Mouse (Mus musculus): ENCODE data around the gene Ankrd13d.
"Not testable (repeated sequence)": the region's sequence is repeated elsewhere in the genome, so short reads cannot be mapped to it uniquely, and the experiment has no call there.

Gene Ankrd13d

DNA sequence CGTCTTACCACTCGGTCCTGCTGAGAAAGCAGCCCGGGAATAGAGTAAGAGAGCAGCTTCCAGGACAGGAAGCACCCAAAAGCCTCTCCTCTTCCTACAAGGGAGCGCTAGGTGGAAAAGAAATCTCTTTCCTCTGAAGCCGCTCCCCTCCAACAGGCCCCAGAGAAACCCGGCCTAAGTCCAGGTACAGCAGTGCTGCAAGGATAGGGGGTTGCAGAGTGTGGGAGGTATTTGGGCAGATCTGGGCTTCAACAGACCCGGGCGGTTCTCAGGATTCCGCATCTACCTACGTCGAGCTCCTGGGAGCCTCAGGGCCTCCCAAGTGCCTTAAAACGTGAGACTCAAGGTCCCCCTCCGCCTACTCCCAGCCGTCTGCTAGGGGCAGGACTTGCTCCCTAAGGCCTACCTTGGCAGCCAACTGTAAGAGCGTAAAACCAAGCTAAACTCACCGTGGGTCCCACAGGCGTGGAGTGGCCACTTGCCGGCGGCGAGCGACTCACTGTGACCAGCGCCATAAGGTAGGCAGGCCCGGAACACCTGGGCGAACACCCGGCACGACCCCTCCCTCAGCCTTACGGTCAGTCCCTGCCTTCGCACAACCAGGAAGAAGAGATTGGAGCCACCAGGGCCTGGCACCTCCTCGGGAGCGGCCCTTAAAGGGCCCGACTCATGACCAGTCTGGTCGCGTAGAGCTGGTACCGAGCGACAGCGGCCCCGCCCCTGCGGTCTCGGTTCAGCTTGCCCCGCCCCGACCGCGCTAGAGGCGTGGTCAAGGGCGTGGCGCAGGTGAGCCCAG lies 14.2 kb downstream of the Ankrd13d start, which contains the start of gene Ssh3:
Ssh3 (minus strand) TSS at position 615 of the 796 bp plus-strand sequence.
- in situ Hi-C loops (cut with MboI; ENCODE audit: unreplicated experiment in 2 of 2) = loop anchor here in 1 of 2 experiments (5.0 to 10.0 kb wide), 2 partner anchors 44 to 146 kb away; no protein-coding TSS in a partner anchor

- in situ Hi-C loops (cut with MboI; ENCODE audit: unreplicated experiment in 2 of 2) = loop anchor here in 1 of 2 experiments (5.0 to 10.0 kb wide), 2 partner anchors 46 to 149 kb away; no protein-coding TSS in a partner anchor
These were observed 17.0 kb downstream of the Ankrd13d start for GRCm38 (mm10) chr19:4265956-4266355.

GRCm38 (mm10) chr19:4264171-4264780 lies 18.7 kb downstream of the Ankrd13d start:
- in situ Hi-C loops (cut with MboI; ENCODE audit: unreplicated experiment in 2 of 2) = loop anchor here in 1 of 2 experiments (10.0 kb wide), 1 partner anchor 151 kb away; no protein-coding TSS in a partner anchor

DNA sequence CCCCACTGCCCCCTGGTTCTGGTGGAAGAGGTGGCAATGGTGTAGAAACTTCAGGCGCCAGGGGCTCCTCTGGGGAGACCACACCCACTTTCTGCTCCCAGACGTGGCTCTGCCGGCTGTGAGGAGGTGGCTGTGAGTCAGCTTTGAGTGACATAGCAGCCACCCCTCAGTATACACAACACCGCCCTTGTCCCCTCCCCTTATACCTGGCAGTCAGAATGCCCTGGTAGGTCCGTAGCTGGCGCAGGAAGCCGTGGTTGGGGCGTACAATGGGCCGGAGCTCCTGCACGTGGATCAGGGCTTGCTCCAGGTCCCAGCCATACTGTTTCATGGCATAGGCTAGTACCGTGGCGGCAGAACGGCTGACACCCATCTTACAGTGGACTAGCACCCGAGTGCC lies 19.2 kb downstream of the Ankrd13d start:
- in situ Hi-C loops (cut with MboI; ENCODE audit: unreplicated experiment in 2 of 2) = loop anchor here in 1 of 2 experiments (10.0 kb wide), 1 partner anchor 151 kb away; no protein-coding TSS in a partner anchor

DNA sequence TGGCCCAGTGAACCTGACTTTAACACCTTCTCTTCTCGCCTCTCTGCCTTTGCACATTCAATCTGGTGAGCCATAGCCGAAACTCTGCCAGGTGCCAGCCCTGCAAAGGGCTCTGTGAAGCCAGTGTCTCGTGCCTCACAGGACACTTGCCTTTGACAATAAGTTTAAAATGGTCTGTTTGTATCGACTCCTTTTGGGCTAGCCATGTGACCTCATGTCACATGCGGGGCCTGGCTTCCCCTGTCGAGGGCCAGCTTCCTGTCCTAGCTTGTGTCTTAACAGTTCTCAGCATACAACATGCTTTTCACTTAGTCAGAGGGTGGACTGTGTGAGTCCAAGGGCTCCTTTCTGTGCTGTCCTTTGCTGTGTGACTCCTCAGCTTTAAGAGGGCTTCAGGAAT lies 20.2 kb downstream of the Ankrd13d start:
- in situ Hi-C loops (cut with MboI; ENCODE audit: unreplicated experiment in 2 of 2) = loop anchor here in 1 of 2 experiments (10.0 kb wide), 1 partner anchor 152 kb away; no protein-coding TSS in a partner anchor

- in situ Hi-C loops (cut with MboI; ENCODE audit: unreplicated experiment in 2 of 2) = loop anchor here in 1 of 2 experiments (10.0 kb wide), 1 partner anchor 154 kb away; no protein-coding TSS in a partner anchor
These were observed 21.8 kb downstream of the Ankrd13d start for GRCm38 (mm10) chr19:4261038-4261698.

- in situ Hi-C loops (cut with MboI; ENCODE audit: unreplicated experiment in 2 of 2) = loop anchor here in 1 of 2 experiments (5.0 kb wide), 3 partner anchors 51 to 159 kb away; no protein-coding TSS in a partner anchor
These were observed 25.1 kb downstream of the Ankrd13d start for GRCm38 (mm10) chr19:4257897-4258252.

DNA sequence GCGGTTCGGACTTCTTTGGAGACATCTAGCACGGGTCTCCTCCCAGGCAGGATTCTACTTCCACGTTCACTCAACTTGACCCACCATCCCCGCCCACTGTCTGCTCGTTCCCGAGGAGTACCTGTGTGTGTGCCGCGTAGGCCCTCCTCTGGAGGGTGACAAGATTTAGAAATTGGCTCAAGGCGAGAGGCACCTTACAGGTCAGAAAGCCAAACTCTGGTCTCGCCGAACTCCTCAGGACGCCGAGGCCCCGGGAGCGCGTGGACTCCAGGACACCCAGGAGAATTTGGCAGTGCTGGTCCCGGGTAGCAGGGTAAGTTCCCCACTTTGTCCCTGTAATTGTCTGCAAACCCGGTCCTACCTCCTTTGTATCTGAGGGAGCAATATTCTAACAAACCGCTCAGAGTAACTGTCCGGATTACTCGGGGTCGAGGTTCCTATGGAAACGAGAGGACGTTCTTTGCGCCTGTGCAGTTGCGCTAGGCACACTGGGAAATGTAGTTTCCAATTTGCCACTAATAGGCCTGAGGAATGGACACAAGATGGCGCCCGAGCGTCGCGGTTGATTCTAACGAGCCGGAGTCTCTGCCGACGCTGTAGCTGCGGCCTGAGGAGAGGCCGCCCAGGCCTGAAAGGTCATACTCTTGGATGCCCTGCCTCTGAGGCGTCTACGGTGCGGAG lies 25.6 kb downstream of the Ankrd13d start:
- in situ Hi-C loops (cut with MboI; ENCODE audit: unreplicated experiment in 2 of 2) = loop anchor here in 1 of 2 experiments (5.0 kb wide), 3 partner anchors 50 to 160 kb away; no protein-coding TSS in a partner anchor

- in situ Hi-C loops (cut with MboI; ENCODE audit: unreplicated experiment in 2 of 2) = loop anchor here in 1 of 2 experiments (5.0 kb wide), 3 partner anchors 48 to 162 kb away; no protein-coding TSS in a partner anchor
These were observed 27.3 kb downstream of the Ankrd13d start for GRCm38 (mm10) chr19:4255583-4256162.

GRCm38 (mm10) chr19:4254230-4254629 lies 28.7 kb downstream of the Ankrd13d start:
- in situ Hi-C loops (cut with MboI; ENCODE audit: unreplicated experiment in 2 of 2) = no loop called here

DNA sequence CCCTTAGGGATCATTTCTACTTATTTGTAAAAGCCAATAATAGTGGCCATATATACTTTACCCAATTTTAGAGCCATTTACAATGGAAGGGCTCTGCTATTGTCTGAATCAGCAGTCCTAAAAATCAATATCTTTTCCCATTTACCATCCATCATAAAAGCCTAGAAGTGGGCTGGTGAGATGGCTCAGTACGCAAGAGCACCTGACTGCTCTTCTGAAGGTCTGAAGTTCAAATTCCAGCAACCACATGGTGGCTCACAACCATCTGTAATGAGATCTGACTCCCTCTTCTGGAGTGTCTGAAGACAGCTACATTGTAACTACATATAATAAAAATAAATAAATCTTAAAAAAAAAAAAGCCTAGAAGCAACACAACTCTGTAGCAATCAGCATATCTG lies 34.3 kb downstream of the Ankrd13d start:
- in situ Hi-C loops (cut with MboI; ENCODE audit: unreplicated experiment in 2 of 2) = not testable (repeated sequence)

- in situ Hi-C loops (cut with MboI; ENCODE audit: unreplicated experiment in 2 of 2) = no loop called here
These were observed 35.9 kb downstream of the Ankrd13d start for GRCm38 (mm10) chr19:4247010-4247409.

- in situ Hi-C loops (cut with MboI; ENCODE audit: unreplicated experiment in 2 of 2) = loop anchor here in 1 of 2 experiments (5.0 kb wide), 1 partner anchor 37 kb away; no protein-coding TSS in a partner anchor
These were observed 38.2 kb downstream of the Ankrd13d start for GRCm38 (mm10) chr19:4244775-4245174.

DNA sequence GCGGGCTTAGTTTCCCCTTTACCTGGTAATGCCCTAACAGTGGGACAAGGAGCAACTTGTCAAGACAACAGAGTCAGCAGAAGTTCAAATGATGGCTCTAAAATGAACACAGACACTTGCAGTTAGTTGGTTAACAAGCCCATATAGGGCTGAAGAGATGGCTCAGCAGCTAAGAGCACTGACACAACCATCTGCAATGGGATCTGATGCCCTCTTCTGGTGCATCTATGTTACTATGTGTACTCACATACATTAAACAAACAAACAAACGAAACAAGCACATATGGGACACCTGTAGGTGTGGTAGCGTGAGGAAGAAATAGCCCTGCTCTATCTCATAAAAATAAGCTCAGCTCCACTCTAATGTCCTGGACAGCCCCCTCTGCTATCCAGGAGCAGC lies 40.5 kb downstream of the Ankrd13d start:
- in situ Hi-C loops (cut with MboI; ENCODE audit: unreplicated experiment in 2 of 2) = loop anchor here in 1 of 2 experiments (5.0 kb wide), 1 partner anchor 35 kb away; no protein-coding TSS in a partner anchor

DNA sequence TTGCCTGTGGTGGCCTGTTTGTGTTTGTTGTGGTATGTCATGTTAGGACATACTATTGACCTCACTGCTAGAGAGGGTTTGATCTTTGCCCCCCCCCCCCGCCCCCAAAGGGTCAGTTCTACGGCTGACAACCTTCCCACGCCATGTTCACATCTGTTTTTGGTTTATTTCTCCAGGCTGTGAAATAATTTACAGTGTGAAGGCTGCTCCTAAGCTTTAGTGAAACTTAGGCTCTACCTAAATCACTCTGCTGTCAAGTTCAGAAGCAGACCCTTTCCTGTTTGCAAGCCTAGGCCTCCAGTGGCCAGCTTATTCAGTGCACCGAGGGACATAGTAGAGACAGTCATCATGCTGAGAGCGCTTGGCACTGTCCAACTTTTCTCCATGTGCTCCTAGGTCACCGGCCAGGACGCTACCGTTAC lies 42.7 kb downstream of the Ankrd13d start:
- in situ Hi-C loops (cut with MboI; ENCODE audit: unreplicated experiment in 2 of 2) = loop anchor here in 1 of 2 experiments (5.0 kb wide), 1 partner anchor 33 kb away; no protein-coding TSS in a partner anchor

GRCm38 (mm10) chr19:4234548-4234947 lies 48.4 kb downstream of the Ankrd13d start:
- in situ Hi-C loops (cut with MboI; ENCODE audit: unreplicated experiment in 2 of 2) = loop anchor here in 1 of 2 experiments (10.0 kb wide), 1 partner anchor 450 kb away; no protein-coding TSS in a partner anchor

DNA sequence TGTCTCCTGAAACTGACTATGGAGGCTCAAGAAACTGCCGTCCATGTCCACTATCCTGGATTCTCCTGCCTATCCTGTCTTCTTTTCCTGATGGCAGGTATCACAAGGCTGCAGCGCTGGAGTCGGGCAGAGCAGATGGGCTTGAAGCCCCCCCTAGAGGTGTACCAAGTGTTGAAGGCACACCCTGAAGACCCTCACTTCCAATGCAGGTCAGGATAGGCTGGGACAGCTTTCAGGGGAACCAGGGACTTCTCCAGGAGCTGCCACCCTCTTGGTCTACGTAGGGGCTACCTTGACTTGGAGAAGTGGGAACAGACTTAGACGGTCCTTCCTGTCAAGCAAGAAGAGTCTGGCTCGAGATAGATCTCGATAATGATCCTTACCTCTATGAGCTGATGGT lies 50.3 kb downstream of the Ankrd13d start:
- in situ Hi-C loops (cut with MboI; ENCODE audit: unreplicated experiment in 2 of 2) = loop anchor here in 1 of 2 experiments (10.0 kb wide), 1 partner anchor 448 kb away; no protein-coding TSS in a partner anchor

- in situ Hi-C loops (cut with MboI; ENCODE audit: unreplicated experiment in 2 of 2) = loop anchor here in 1 of 2 experiments (10.0 kb wide), 1 partner anchor 447 kb away; no protein-coding TSS in a partner anchor
These were observed 50.8 kb downstream of the Ankrd13d start for GRCm38 (mm10) chr19:4232186-4232572.

Data from v-Abl transformed pro-B cells (cell line).